Mouse (Mus musculus) cerebellum, postnatal 10 days (tissue): ENCODE data around the gene Tyrobp.

ENCODE experiments used
- DNase-seq, 2 experiments: peaks; one replicate each; pipeline ENCODE4 v3.0.0; 2021; ENCODE audit warnings: mixed read lengths in 2 of 2

Gene Tyrobp

DNA sequence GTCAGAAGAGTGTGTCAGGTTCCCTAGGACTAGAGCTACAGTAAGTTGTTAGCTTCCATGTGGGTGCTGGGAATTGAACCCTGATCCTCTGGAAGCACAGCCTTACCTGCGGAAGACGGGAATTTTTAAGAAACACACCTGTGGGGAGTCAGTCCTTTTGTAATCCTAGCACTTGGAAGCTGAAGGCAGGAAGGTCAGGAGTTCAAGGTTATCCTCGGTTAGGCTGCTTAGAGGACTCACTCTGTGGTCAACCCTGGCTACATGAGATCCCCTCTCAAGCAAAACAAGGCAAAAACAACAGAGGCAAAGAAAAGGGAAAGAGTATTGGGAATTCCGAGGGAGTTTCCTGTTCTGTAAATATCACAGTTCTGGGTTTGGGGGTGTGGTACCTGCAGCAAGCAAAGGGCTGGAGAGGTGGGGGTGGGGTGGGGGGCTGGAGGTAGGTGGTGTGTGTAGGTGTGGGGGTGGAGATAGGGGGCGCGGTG is 51.3 kb downstream of the Tyrobp start:
- no peak for DNase-seq
